Mouse (Mus musculus) layer of hippocampus, adult 11-12 months (tissue): ENCODE measurements at regions not wholly inside any gene's neighbourhood (a gene's known extent, or its start where the extent isn't known, plus 50 kb on each side); places are given as distances from the start of the nearest gene placed in this dataset.
"Not testable (repeated sequence)": the region's sequence is repeated elsewhere in the genome, so short reads cannot be mapped to it uniquely, and the experiment has no call there.

ENCODE experiments used
- DNase-seq: peaks from one replicate; pipeline ENCODE4 v3.0.0; 2022; ENCODE audit warnings: low spot score

DNA sequence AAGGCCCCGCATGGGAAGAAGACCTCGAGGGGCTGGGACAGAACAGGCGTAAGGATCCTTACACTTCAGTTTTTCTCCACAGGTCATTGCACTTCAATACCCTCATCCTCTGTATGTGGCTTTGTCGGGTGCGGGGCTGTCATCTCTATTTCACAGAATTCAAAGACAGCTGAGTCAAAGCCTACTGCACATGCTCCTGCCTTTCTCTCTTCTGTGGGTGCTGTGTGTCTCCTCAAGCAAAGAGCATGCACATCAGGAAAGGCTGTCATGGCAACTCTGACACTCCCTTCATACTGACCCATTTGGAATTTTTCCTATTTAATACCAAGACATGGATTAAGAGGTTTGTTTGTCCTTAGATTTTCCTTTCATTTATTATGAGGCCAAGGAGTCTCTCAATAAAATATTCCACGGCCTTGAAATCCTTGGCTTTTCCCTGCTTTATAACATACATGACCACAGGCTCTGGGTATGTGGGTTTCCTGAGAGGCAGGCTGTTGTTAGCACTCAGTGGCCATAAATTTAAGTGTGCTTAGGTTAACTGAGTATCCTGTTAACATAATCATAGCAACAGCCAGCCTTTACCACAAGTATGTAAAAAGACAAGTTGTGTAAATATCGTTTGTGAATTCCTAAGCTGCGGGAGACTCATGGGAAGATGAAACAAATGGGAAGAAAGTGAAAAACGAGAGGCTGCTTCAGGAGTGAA, 574.5 kb downstream of the Dcdc2c start:
- no peak for DNase-seq

- no peak for DNase-seq
Measured at GRCm38 (mm10) chr12:27962908-27963307, 589.3 kb downstream of the Dcdc2c start.

GRCm38 (mm10) chr12:27960064-27960463, 592.1 kb downstream of the Dcdc2c start:
- no peak for DNase-seq

GRCm38 (mm10) chr12:27947646-27948045, 604.6 kb downstream of the Dcdc2c start:
- no peak for DNase-seq

DNA sequence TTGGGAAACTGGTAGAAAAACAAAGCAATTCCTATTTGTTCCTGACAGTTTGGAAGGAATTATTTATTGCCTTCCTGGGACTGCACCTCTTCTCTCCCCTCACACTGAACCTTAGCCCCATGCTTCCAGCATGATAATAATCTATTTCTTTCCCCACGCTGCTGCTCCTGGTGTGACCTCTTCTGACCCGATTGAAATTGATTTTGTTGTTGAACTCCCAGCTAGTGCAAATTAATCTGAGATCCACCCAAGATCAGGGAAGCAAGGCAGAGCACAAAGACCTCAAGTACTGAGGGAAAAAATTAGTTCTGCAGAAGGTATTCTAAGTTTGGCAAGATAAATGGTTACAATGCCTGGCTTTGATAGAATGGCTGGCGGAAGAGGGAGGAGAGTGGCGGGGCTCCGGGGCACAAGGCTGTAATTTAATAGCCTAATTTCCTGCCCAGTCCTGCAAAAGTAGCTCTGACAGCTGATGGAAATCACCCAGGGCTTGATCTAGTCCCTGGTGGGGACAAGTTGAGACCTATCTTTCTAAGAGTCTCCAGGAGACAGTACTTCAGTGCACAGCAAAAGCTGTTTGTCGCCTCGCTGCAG, 604.6 kb upstream of the Sox11 start:
- DNase-seq: no peak

DNA sequence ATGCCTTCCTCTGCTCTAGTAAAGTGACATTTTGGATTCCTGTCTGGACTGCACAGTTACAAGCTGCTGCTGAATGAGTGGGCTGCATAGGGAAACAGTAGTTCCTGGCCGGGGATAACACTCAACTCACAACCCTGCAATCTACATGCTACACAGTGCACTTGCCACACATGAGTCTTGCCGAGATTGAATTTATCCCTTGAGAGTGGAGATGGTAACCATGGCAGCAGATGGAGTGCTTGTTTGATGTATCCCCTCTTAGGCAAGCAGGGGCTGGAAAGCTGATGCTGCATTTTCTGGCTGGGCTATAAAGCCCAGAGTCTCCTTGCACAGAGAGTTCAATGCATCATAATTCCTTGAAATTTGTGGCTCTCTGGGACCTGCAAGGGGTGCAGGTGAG, 603.0 kb upstream of the Sox11 start:
- peak; percentile 8 for DNase-seq

- no peak for DNase-seq
Measured at GRCm38 (mm10) chr12:27941053-27941452, 598.7 kb upstream of the Sox11 start.

DNA sequence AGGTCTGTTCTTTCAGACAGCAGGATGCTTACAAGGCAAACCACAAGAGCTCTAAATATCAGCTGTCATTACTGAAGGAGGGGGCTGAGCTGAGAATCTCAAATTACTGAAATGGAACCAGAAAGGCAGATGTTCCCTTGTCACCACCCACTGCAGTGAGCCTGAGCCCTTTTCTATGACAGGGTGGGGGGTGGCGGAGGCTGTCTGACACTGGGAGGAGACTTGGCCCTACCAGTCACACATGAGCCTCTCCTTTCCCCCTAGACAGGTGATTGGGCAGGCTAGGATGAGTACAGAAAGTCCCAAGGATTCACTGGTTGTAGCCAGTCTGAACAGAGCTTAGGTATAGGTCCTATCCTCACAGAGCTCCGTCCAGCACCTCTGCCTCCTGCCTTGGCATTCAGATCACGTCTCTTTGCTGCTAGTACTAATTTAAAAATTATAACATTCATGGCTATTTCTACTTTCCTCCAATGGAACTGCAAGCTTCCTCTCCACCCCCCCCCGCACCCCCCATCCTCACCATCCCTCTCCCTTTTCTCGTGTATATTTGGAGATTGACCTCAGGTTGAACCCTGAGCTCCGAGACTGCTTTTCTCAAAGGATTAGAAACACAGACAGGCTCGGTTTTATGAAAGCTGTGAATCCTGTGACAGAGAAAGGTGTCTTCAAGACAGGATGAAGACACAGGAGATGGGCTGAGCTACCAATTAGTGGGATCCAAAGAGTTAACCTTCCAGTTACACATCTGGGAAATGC, 590.2 kb upstream of the Sox11 start:
- DNase-seq: peak; percentile 36

- DNase-seq: no peak
Measured at GRCm38 (mm10) chr12:27928366-27928963, 586.1 kb upstream of the Sox11 start.

DNA sequence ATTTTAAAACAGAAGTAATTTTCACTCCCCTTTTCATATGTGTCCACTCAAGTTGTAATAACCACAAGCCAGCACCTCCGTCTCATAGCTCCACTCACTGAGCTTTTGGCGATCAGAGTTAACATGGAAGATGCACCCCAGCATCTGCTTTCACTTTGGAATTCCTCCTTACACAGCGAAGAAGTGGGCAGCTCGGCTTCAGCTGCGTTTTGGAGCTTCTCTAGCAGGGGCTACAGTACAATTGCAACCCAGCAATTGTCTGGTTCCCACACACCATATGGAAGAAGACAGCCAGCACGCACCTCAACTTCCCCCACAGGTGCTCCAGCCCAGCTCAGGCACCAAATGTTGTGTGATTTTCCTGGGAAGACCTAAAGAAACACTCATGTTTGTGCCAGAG, 584.4 kb upstream of the Sox11 start:
- DNase-seq: no peak

- DNase-seq: no peak
Measured at GRCm38 (mm10) chr12:27920607-27921006, 578.2 kb upstream of the Sox11 start.

- DNase-seq: no peak
Measured at GRCm38 (mm10) chr12:27916401-27916920, 574.1 kb upstream of the Sox11 start.

DNA sequence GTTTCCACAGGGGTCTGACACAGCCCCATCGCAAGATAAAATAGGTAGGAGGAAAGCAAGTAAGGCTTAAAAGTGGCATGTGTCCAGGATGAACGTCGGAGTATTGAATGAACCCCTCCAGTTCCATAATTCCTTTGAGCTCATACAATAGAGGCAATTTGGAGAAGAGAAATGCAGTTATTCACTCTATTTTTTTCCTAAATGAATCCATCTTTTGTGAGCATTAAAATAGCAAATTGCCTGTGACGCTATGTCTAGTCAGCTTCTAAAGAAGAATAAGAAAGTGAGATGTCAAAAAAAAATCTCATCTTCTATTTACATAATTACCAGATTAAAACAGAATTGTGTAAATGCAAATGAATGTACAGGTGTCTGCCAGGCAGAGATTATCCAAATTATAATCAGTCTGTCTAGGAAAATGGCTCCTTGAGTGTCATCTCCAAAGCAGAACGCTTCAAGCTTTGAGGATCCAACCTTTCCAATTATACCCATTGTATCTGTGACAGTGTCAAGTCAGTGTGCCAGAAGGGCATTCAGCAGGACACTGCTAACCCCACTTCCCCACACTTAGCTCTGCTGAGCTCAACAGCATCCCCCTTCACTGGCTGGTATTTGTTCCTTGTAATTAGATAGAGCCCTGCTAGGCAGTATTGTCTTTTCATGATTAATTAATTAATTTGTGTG, 567.2 kb upstream of the Sox11 start:
- DNase-seq: no peak

- DNase-seq: not testable (repeated sequence)
Measured at GRCm38 (mm10) chr12:27896682-27897081, 554.3 kb upstream of the Sox11 start.

GRCm38 (mm10) chr12:27881720-27882119, 539.3 kb upstream of the Sox11 start:
- no peak for DNase-seq

DNA sequence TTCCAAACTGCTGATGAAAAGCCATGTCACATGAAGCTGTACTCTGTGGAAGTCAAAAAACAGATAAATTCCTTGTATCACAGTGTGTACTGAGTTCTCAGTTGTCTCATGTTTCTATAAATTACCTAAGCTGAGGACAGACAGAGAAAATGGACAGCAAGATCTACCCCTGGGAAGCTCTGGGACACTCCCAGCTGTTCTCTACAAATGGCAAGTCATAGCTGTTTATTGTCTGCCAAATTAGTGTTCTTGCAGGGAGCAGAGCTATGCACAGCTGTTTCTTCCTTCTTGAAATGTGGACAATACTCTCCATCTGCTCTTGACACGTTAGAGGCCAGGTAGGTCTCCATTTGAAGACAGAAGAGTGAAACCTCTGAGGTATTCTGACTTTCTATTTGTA, 524.0 kb upstream of the Sox11 start:
- DNase-seq: no peak

- no peak for DNase-seq
Measured at GRCm38 (mm10) chr12:27849537-27849936, 507.2 kb upstream of the Sox11 start.

DNA sequence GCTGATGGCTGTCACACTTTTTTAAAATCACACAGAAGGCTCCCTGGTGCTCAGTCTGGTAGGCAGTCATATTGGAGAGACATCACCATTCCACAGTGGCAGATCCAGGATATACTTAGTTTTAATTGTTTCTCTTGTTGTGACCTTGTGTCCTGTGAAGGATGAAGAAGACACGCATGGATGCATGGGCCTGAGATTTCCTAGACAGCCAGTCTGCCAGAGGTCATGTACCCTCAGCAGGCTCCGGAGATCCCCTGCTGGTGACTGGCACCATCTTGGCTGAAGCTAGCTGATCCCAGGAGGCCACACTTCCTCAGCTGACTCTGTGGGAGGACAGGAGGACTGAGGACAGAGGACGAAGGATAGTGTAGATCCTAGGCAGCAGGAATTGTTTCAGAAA, 506.7 kb upstream of the Sox11 start:
- DNase-seq: no peak

- no peak for DNase-seq
Measured at GRCm38 (mm10) chr12:27848141-27848540, 505.8 kb upstream of the Sox11 start.

DNA sequence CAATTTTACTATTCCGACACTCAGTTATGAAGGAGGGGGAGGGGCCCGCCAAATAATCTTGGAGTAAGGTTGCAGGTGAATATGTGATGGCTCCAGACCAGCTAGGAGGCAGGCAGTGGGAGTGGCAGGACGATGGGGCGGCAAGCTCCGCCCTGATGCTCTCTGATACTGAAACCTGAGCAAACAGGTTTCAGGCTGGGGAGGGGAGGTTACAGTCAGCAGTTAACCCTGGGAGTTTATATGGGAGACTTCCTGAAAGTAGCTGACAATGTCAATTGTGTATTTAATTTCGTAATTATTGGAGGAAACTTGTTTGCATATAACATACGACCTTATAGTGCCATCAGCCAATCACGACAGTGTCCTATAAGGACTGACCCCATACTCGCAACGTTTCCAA, 505.0 kb upstream of the Sox11 start:
- DNase-seq: no peak

- DNase-seq: no peak
Measured at GRCm38 (mm10) chr12:27844958-27845357, 502.6 kb upstream of the Sox11 start.

GRCm38 (mm10) chr12:27838955-27839354, 496.6 kb upstream of the Sox11 start:
- DNase-seq: no peak
